Mouse (Mus musculus) forebrain, embryonic 16.5 days (tissue): Measurements from ENCODE around the gene Sat2. TPM values are rescaled to one million over a fixed set of nuclear protein-coding genes. Genes with fewer than 3 reads are reported as not detected.

ENCODE experiments used
- ATAC-seq: fragments of 200-750 bp; cut with Nextera tagmentation; 2 replicates; pipeline ENCODE4 v1.8.0; 2017; ENCODE audit warnings: mild to moderate bottlenecking, moderate library complexity
- H3K27ac ChIP-seq: fragments of 300-500 bp; sonication (generic); 2 replicates; pipeline ENCODE4 v1.5.1; 2014; ENCODE audit warnings: low read length, control low read depth
- H3K27me3 ChIP-seq: fragments of 300-500 bp; sonication (generic); replicated peaks from 2 replicates; pipeline ENCODE4 v1.6.1; 2014; ENCODE audit warnings: low read length; ENCODE audit not compliant: control insufficient read depth, insufficient read depth
- H3K36me3 ChIP-seq: fragments of 300-500 bp; sonication (generic); 2 replicates; pipeline ENCODE4 v1.6.1; 2014; ENCODE audit not compliant: control insufficient read depth, insufficient read depth
- H3K4me1 ChIP-seq: fragments of 300-500 bp; sonication (generic); replicated peaks from 2 replicates; pipeline ENCODE4 v1.6.1; 2014; ENCODE audit warnings: low read length; ENCODE audit not compliant: control insufficient read depth, insufficient read depth
- H3K4me2 ChIP-seq: fragments of 300-500 bp; sonication (generic); 2 replicates; pipeline ENCODE4 v1.6.1; 2014; ENCODE audit warnings: mild to moderate bottlenecking, low read length, control low read depth
- H3K4me3 ChIP-seq: fragments of 300-500 bp; sonication (generic); replicated peaks from 2 replicates; pipeline ENCODE4 v1.5.1; 2014; ENCODE audit warnings: mild to moderate bottlenecking, low read length, control low read depth
- H3K9ac ChIP-seq: fragments of 300-500 bp; sonication (generic); replicated peaks from 2 replicates; pipeline ENCODE4 v1.6.1; 2014; ENCODE audit warnings: low read depth, low read length, control low read depth
- H3K9me3 ChIP-seq: fragments of 300-500 bp; sonication (generic); 2 replicates; pipeline ENCODE4 v1.6.1; 2016; ENCODE audit warnings: low read length; ENCODE audit not compliant: control insufficient read depth
- WGBS: fragments of 180-500 bp; shearing (Covaris S2); extraction: QIAGEN DNeasy Blood & Tissue Kit; methylation state at CpG from one replicate; pipeline ENCODE4 v1.1.7; 2014; 5-methylcytosine and 5-hydroxymethylcytosine counted together
- polyA plus RNA-seq: library from polyadenylated mRNA; unstranded; fragments of >200 nt; fragmentation: Nextera tagmentation; extraction: Ambion mirVana; gene quantifications from 2 replicates; pipeline ENCODE4 v1.2.1, GENCODE M21; 2015

Gene Sat2
- 17.3 and 23.8 TPM in 2 replicates for polyA plus RNA-seq

GRCm38 (mm10) chr11:69621571-69622268 lies at the start of gene Sat2:
Gene Sat2 (plus strand): TSS chr11:69622024.
- Histone ChIP-seq H3K4me3 (peak within 1 kb of the TSS; percentile 67), H3K36me3 (no peaks in the 10 kb centered on the region), H3K9ac (peak within 1 kb of the TSS; percentile 86), H3K4me2 (peak within 1 kb of the TSS; percentile 73), H3K27me3 (no peaks in the 10 kb centered on the region), H3K9me3 (no peaks in the 10 kb centered on the region), H3K4me1 (peaks cover 16% of the 10 kb centered on the region), H3K27ac (peak within 1 kb of the TSS; percentile 78)
- peak; percentile 86 for ATAC-seq
- WGBS = 1% methylated on average over 20 of the region's 20 CpGs

GRCm38 (mm10) chr11:69575220-69575619 lies 46.6 kb upstream of the Sat2 start:
- 64% methylated on average over 3 of the region's 3 CpGs for WGBS
- no peaks in the 10 kb centered on the region for H3K9me3 ChIP-seq

DNA sequence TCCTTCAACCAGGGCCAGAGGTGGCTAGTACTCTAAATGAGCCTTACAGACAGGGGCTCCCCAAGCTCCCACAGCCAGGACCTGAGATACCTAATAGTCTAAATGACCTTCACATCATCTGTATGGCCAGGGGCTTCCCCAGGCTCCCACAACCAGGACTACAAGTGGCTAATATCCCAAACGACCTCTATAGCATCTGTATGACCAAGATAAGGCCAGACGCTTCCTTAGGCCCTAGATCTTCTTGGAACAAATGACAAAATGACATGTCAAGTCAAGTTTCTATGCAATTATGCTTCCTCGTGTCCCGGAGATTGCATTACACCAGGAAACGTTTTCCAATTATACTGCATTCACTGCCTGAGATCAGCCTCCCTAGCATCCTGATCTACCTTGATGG lies 45.5 kb upstream of the Sat2 start:
- H3K27ac ChIP-seq = no peak overlapping the region
- peaks cover 27% of the 10 kb centered on the region for H3K4me1 ChIP-seq
- no peaks in the 10 kb centered on the region for H3K36me3 ChIP-seq
- ATAC-seq = no peak
- H3K9ac ChIP-seq = no peak overlapping the region
- no peak overlapping the region for H3K4me3 ChIP-seq
- no peak overlapping the region for H3K4me2 ChIP-seq
- WGBS = 74% methylated on average over 5 of the region's 5 CpGs
- no peaks in the 10 kb centered on the region for H3K27me3 ChIP-seq
- H3K9me3 ChIP-seq = no peaks in the 10 kb centered on the region

More at GRCm38 (mm10) chr11:69575220-69575619, 46.6 kb upstream of the Sat2 start:
- Histone ChIP-seq H3K4me3 (no peak overlapping the region), H3K27ac (no peak overlapping the region), H3K4me1 (peaks cover 27% of the 10 kb centered on the region), H3K36me3 (0 out of 2 replicates have a peak, but pooled peaks cover 4% of the 10 kb centered on the region), H3K9ac (no peak overlapping the region), H3K27me3 (no peaks in the 10 kb centered on the region), H3K4me2 (no peak overlapping the region)
- no peak for ATAC-seq

DNA sequence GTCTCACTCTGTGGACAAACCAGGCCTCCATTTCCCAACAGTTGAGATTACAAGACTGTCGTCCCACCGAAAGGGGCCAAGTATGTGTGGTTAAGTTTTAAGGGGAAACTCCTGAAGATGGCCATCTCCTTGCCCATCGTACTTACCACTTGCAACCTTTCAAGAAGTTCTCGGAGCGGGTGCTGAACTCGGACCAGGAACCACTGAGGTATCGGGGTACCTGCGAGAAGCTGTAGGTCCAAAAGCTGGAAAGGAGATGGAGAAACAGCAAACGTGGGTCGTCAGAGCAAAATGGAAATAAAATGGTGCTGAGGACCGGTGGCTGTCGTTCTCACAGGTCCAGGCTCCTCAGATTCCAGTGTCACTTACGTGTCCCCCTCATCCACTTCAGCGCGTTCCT lies 43.5 kb upstream of the Sat2 start:
- H3K9ac ChIP-seq = peak overlapping the region; percentile 81
- 11% methylated on average over 15 of the region's 15 CpGs for WGBS
- no peaks in the 10 kb centered on the region for H3K36me3 ChIP-seq
- H3K4me3 ChIP-seq = peak overlapping the region; percentile 81
- no peak overlapping the region for H3K27ac ChIP-seq
- ATAC-seq = no peak
- H3K4me1 ChIP-seq = peaks cover 36% of the 10 kb centered on the region
- H3K4me2 ChIP-seq = peak overlapping the region; percentile 88
- no peaks in the 10 kb centered on the region for H3K27me3 ChIP-seq
- no peaks in the 10 kb centered on the region for H3K9me3 ChIP-seq

DNA sequence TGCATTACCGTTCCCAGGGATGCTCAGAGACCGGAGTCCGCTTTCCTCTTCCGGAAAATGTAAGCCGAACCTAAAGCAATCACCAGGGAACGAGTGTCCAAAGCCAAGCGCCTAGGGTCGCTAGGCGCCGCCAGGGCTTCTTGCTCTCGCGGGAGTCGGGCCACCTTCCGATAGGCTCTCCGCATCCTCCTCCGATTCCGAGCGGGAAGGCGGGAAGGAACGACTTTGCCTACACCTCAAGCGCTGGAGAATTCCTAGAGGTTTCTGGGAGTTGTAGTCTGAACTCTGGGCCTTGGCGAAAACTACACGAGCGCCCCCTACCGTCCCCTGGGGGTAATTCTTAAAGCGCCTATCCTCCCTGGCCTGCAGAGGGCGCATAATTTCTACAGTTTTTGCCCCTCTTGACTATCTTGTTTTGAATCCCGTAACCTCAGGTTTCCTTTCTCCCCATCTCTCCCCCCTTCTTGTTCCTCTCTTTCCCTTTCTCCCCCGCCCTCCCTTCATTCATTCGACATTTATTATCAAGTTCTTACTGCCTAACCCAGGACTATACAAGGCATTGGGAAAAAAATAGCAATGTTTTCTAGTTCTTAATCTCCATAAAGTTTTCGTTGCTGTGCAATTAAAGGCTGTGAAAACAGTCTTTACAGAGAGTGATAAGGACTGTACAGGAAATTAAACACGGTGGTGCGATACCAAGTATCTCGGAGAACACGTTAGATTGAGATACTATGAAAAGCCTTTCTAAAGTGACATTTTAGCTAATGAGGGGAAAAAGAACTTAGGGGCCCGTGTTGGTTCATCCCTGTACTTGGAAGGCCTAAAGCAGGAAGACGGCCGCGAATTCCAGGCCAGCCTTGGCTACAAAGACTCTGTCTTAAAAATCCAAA lies 42.5 kb upstream of the Sat2 start:
- peaks cover 36% of the 10 kb centered on the region for H3K4me1 ChIP-seq
- 1% methylated on average over 39 of the region's 39 CpGs for WGBS
- no peaks in the 10 kb centered on the region for H3K36me3 ChIP-seq
- ATAC-seq = peak; percentile 91
- H3K27ac ChIP-seq = peak overlapping the region; percentile 94
- peak overlapping the region; percentile 81 for H3K4me3 ChIP-seq
- peak overlapping the region; percentile 88 for H3K4me2 ChIP-seq
- no peaks in the 10 kb centered on the region for H3K27me3 ChIP-seq
- H3K9ac ChIP-seq = peak overlapping the region; percentile 81
- no peaks in the 10 kb centered on the region for H3K9me3 ChIP-seq

DNA sequence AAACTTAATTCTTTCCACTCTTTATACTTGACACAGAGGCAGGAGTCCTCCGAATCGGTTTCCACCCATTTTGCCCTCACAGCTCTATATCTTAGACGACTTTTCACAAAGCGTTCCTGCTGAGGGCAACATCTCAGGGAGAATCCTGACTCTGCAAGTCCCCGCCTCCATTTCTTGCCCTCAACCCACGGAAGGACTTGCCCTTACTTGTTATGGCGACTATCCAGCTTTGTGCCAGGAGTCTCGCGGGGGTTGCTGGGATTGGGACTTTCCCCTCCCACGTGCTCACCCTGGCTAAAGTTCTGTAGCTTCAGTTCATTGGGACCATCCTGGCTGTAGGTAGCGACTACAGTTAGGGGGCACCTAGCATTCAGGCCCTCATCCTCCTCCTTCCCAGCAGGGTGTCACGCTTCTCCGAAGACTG lies 41.7 kb upstream of the Sat2 start, which contains the start of the genes Wrap53 and Trp53:
TSS of gene Wrap53 (minus strand) at position 165 of the 424 bp plus-strand sequence.
TSS of gene Trp53 (plus strand) at position 269 of the 424 bp plus-strand sequence.
- H3K4me2 ChIP-seq = peak within 1 kb of the TSS; percentile 88
- peak within 1 kb of the TSS; percentile 94 for H3K27ac ChIP-seq
- H3K9ac ChIP-seq = peak within 1 kb of the TSS; percentile 81
- WGBS = 0% methylated on average over 13 of the region's 13 CpGs
- peak; percentile 65 for ATAC-seq
- no peaks in the 10 kb centered on the region for H3K9me3 ChIP-seq
- H3K4me3 ChIP-seq = peak within 1 kb of the TSS; percentile 81
- H3K36me3 ChIP-seq = no peaks in the 10 kb centered on the region
- peaks cover 36% of the 10 kb centered on the region for H3K4me1 ChIP-seq
- H3K27me3 ChIP-seq = no peaks in the 10 kb centered on the region

DNA sequence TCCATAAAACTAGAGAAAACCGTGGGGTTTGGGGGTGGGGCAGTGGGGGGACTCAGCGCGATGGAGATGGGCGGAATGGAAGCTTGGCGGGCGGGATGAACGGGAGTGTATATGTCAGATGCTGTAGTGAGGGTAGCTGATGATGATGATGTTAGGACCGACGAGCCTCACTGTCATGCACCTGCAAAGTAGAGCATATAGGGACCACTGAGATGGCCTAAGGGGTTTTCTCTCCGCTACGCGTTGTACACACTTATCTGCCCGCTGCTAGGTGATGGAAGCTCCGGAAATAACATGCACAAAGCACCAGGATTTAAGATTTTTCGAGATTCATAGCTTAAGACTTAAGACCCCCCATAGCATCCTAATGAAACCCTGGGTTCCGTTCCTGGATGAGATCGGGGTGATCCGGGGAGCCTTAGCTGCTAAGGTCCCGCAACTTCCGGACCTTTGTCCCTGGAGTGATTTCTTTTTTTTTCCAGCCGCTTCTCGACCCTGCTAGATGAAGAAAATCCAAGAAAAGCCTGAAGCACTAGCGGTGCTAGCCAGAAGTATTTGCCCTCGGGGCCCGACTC lies 41.2 kb upstream of the Sat2 start:
- H3K9ac ChIP-seq = peak overlapping the region; percentile 68
- no peak for ATAC-seq

DNA sequence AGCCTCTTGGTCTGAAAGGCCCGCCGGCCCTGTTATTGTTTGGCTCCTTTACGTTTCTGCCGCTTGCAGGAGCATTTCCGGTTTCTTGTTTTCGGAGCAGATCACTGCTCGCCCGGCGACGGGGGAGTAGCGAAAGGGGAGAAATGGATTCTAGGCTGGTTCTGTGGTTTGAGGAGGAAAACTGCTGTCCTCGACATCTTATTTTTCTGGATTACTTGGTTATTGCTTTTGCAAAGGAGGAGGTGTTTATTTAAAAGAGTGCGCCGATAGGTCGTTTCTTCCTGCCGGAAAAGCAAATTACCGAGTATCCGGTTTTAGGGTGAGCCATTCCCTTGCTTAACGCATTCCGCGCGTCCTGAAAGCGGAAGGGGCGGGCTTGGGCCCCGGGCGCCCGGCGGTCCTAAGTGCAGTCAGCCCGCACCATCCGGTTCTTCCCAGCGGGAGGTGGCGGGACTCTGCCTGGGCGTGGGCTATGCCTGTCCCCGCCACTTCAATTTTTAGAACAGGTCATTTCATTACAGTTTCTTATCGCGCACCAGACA lies 40.6 kb upstream of the Sat2 start:
- WGBS = under 1% methylated on average over 36 of the region's 36 CpGs
- peak; percentile 85 for ATAC-seq
- H3K4me1 ChIP-seq = peaks cover 33% of the 10 kb centered on the region

More for the DNA sequence above, 41.2 kb upstream of the Sat2 start:
- no peaks in the 10 kb centered on the region for H3K27me3 ChIP-seq
- peak overlapping the region; percentile 65 for H3K4me3 ChIP-seq
- H3K27ac ChIP-seq = peak overlapping the region; percentile 94
- WGBS = under 1% methylated on average over 25 of the region's 25 CpGs
- peak overlapping the region; percentile 66 for H3K4me2 ChIP-seq
- H3K4me1 ChIP-seq = peaks cover 36% of the 10 kb centered on the region
- no peaks in the 10 kb centered on the region for H3K36me3 ChIP-seq
- H3K9me3 ChIP-seq = no peaks in the 10 kb centered on the region

More for the DNA sequence above, 40.6 kb upstream of the Sat2 start:
- Histone ChIP-seq H3K36me3 (no peaks in the 10 kb centered on the region), H3K27me3 (no peaks in the 10 kb centered on the region), H3K4me2 (peak overlapping the region; percentile 82), H3K9ac (peak overlapping the region; percentile 68), H3K27ac (peak overlapping the region; percentile 94), H3K9me3 (no peaks in the 10 kb centered on the region), H3K4me3 (peak overlapping the region; percentile 65)
